Mouse (Mus musculus) forebrain, embryonic 10.5 days (tissue): ENCODE measurements around the gene 1700028K03Rik. TPM values are rescaled to one million over a fixed set of nuclear protein-coding genes. Genes with fewer than 3 reads are reported as not detected.
A peak's percentile ranks its signal among the peaks of the same experiment; 100 is the strongest.

ENCODE experiments used
- DNase-seq: peaks from one replicate; pipeline ENCODE4 v3.0.0-alpha.2; 2017; ENCODE audit warnings: low spot score; ENCODE audit errors: extremely low spot score
- H3K27ac ChIP-seq: fragments of 300-500 bp; sonication (generic); 2 replicates; pipeline ENCODE4 v1.5.1; 2016; ENCODE audit warnings: mild to moderate bottlenecking
- H3K27me3 ChIP-seq: fragments of 300-500 bp; sonication (generic); 2 replicates; pipeline ENCODE4 v1.6.1; 2016; ENCODE audit warnings: mild to moderate bottlenecking; ENCODE audit not compliant: poor library complexity, severe bottlenecking
- H3K36me3 ChIP-seq: fragments of 300-500 bp; sonication (generic); replicated peaks from 2 replicates; pipeline ENCODE4 v1.6.1; 2016; ENCODE audit warnings: mild to moderate bottlenecking, moderate library complexity
- H3K4me1 ChIP-seq: fragments of 300-500 bp; sonication (generic); 2 replicates; pipeline ENCODE4 v1.6.1; 2016
- H3K4me3 ChIP-seq: fragments of 300-500 bp; sonication (generic); 2 replicates; pipeline ENCODE4 v1.5.1; 2016; ENCODE audit warnings: mild to moderate bottlenecking, moderate library complexity
- H3K9me3 ChIP-seq: fragments of 300-500 bp; sonication (generic); 2 replicates; pipeline ENCODE4 v1.6.1; 2016; ENCODE audit warnings: mild to moderate bottlenecking, moderate library complexity
- WGBS: fragments of 180-500 bp; shearing (Covaris S2); methylation state at CpG from one replicate; pipeline ENCODE4 v1.1.7; 2016; 5-methylcytosine and 5-hydroxymethylcytosine counted together
- polyA plus RNA-seq: library from polyadenylated mRNA; unstranded; fragments of >200 nt; fragmentation: Nextera tagmentation; extraction: Ambion mirVana; gene quantifications from 2 replicates; pipeline ENCODE4 v1.2.1, GENCODE M21; 2016

The 1700028K03Rik gene
- 0.07 and 0.16 TPM in 2 replicates for polyA plus RNA-seq

DNA sequence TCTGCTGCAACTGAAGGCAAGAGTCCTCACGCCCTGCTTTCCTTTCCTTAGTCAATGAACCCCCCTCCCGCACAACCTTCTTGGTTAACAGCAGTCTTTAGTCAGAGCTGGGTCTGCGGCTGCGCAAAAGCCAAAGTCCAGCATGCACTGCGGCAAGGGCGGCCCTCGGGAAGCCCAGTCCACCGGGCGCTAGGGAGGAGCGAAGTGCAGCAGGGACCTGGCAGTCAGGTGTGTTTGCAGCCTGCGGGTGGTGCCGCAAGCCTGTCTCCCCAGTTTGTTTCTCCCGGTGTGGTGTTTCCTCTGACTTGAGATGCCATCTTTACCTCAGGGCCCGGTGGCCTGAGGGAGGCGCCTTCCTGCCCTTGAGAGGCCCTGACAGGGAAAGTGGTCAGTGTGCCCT lies at the start of gene 1700028K03Rik:
Gene 1700028K03Rik (plus strand): TSS at position 129 of the 400 bp plus-strand sequence.
- H3K9me3 ChIP-seq: no peaks in the 10 kb centered on the region
- no peak within 1 kb of the TSS for H3K4me3 ChIP-seq
- 72% methylated on average over 15 of the region's 15 CpGs for WGBS
- H3K27me3 ChIP-seq: no peaks in the 10 kb centered on the region
- DNase-seq: no peak
- no peaks in the 10 kb centered on the region for H3K4me1 ChIP-seq
- no peak within 1 kb of the TSS for H3K27ac ChIP-seq
- H3K36me3 ChIP-seq: no peaks in the 10 kb centered on the region

DNA sequence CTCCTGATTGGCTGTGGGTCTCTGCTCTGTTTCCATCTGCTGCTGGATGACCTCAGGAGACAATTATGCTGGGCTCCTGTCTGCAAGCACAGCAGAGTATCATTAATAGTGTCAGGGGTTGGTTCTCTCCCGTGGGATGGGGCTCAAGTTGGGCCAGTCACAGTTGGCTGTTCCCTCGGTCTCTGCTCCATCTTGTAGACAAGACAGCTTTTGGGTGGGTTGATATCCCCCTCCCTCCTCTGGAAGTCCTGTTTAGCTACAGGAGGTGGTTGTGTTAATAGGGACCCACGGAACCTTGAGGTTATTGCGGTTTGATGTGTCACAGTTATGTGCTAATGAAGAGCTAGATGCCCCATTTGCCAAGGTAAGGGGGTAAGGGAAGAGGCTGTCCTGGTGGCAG lies 45.5 kb upstream of the 1700028K03Rik start:
- Histone ChIP-seq H3K27me3 (no peaks in the 10 kb centered on the region), H3K9me3 (no peaks in the 10 kb centered on the region), H3K36me3 (0 out of 2 replicates have a peak, but pooled peaks cover 3% of the 10 kb centered on the region), H3K27ac (no peak overlapping the region), H3K4me1 (no peaks in the 10 kb centered on the region), H3K4me3 (no peak overlapping the region)
- no peak for DNase-seq
- WGBS: 87% methylated on average over 4 of the region's 4 CpGs

DNA sequence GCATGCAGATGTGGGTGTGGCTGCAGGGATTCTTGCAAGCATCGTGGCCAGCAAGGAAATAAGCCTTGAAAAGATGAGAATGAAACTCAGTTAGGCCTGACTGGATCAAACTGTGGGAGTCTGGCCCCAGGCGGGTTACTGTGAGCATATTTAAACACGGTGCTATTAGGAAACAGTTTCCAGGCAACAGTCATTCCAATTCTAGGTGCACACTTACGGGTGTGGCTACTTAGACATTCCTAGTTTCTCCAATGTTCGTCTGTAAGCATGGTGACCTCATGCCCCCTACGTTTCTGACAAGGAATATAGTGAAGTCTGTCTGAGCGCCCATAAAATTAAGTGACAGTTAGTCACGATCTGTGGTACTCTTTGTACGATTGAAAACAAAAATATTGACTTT lies 43.5 kb upstream of the 1700028K03Rik start:
- H3K36me3 ChIP-seq: peaks cover 8% of the 10 kb centered on the region
- no peaks in the 10 kb centered on the region for H3K4me1 ChIP-seq
- H3K27me3 ChIP-seq: no peaks in the 10 kb centered on the region
- no peak overlapping the region for H3K4me3 ChIP-seq
- DNase-seq: no peak
- H3K9me3 ChIP-seq: no peaks in the 10 kb centered on the region
- no peak overlapping the region for H3K27ac ChIP-seq
- 89% methylated on average over 9 of the region's 9 CpGs for WGBS

DNA sequence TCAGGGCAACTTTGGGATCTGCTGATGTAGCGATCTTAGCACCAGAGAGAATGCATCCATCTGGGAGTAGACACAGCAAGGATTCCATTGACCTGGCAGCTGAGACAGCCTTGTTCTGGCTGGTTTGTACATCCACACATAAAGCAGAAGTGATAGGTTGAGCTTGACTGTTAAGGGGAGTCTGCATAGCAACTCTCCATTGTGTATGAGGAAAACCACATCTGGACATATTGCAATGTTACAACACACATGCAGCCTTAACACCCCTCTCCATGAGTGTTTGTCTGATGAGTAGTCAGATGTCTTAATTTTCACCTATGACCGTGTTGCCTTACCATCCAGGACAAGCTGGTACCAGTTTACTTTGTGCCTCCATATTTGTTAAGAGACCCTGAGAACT lies 42.0 kb upstream of the 1700028K03Rik start:
- Histone ChIP-seq H3K9me3 (no peaks in the 10 kb centered on the region), H3K4me1 (peaks cover 2% of the 10 kb centered on the region), H3K36me3 (peaks cover 8% of the 10 kb centered on the region), H3K27me3 (no peaks in the 10 kb centered on the region), H3K27ac (no peak overlapping the region), H3K4me3 (no peak overlapping the region)
- DNase-seq: no peak
- 93% methylated on average over 2 of the region's 2 CpGs for WGBS

DNA sequence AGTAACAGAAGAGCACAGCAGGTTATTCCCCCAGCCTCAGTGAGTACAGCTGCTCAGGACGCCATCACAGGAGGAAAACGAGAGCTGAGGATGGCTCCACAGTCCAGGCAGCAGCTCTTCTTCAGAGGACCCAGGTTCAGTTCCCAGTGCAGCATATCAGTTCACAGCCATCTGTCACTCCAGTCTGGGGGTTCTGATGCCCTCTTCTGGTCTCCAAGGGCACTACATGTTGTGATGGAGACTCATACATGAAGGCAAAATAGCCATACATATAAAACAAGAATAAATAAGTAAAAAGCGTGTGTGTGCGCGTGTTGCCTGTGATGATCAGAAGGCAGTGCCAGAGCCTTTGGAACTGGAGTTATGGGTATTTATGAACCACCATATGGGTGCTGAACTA lies 39.8 kb upstream of the 1700028K03Rik start:
- peaks cover 8% of the 10 kb centered on the region for H3K36me3 ChIP-seq
- DNase-seq: no peak
- H3K4me3 ChIP-seq: no peak overlapping the region
- H3K27ac ChIP-seq: no peak overlapping the region
- H3K27me3 ChIP-seq: no peaks in the 10 kb centered on the region
- H3K9me3 ChIP-seq: no peaks in the 10 kb centered on the region
- peaks cover 20% of the 10 kb centered on the region for H3K4me1 ChIP-seq
- 96% methylated on average over 5 of the region's 5 CpGs for WGBS

DNA sequence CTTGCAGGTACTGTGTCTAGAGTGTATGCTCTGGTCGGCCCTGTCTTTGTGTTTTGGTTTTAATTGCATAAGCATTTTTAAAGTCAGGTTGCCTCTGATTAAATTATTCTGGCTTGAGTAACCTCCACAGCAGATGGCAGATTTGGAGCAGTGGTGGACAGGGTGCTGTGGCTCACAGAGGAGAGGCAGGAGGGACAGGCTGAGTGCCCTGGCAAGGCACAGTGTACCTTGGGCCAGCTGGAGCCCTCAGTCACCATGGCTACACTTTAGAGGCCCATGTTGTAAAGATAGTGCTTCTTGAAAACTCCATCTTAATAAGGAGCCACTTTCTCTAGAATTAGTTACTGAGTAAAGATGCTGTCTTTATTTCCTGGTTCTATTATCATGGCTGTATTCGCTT lies 38.5 kb upstream of the 1700028K03Rik start:
- Histone ChIP-seq H3K27ac (no peak overlapping the region; the same call in 1 of the 2 replicates), H3K27me3 (no peaks in the 10 kb centered on the region), H3K36me3 (peaks cover 8% of the 10 kb centered on the region), H3K4me1 (peaks cover 20% of the 10 kb centered on the region), H3K4me3 (no peak overlapping the region), H3K9me3 (no peaks in the 10 kb centered on the region)
- 92% methylated on average over 2 of the region's 2 CpGs for WGBS
- no peak for DNase-seq

DNA sequence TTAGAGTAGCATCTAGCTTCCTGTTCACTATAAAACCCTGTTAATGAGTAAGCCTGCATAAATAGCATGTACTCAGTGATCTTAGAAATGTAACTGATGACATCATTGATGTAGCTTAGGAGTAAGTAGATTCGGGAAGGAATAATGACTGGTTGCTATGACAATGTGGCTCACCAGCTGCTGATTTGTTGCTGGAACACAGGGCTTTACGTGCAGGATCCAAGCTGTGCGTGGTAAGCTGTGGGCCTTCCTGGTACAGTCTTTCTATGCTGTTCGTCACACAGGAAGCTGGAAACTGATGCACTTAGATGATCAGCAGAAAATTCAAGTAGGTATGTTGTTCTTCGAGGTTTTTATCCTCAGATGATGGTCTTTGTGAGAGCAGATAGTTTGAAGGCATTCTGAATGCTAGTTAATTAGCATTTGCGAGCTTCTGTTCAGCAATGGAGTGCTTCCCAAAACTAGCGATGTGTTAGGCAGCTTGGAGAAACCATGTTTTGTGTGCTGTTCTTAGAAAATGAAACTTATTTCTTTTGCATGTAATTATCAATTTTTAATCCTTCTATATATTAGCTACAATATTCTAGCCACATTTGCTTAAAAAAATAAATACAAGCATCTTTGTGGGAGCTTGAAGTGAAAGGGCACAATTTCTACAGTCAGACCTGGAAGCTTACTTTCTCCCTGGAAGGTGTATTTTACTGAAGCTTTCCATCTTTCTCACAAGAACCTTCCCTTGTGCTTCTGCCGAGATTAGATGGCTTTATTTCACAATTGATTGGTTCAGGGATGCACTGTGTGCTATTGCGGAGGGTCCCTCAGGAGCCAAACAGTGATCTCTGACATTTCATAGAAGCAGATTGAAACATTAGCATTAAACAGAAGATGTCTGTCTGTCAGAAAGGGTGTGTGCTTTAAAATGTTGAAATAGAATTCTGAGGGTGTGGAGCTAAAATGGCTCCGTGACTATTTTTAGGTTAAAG lies 36.7 kb upstream of the 1700028K03Rik start:
- Histone ChIP-seq H3K36me3 (peaks cover 5% of the 10 kb centered on the region), H3K4me1 (peaks cover 20% of the 10 kb centered on the region), H3K4me3 (peak overlapping the region; percentile 31; the same call in 1 of the 2 replicates), H3K9me3 (no peaks in the 10 kb centered on the region), H3K27ac (peak overlapping the region; percentile 72), H3K27me3 (no peaks in the 10 kb centered on the region)
- peak; percentile 49 for DNase-seq
- 59% methylated on average over 10 of the region's 10 CpGs for WGBS

DNA sequence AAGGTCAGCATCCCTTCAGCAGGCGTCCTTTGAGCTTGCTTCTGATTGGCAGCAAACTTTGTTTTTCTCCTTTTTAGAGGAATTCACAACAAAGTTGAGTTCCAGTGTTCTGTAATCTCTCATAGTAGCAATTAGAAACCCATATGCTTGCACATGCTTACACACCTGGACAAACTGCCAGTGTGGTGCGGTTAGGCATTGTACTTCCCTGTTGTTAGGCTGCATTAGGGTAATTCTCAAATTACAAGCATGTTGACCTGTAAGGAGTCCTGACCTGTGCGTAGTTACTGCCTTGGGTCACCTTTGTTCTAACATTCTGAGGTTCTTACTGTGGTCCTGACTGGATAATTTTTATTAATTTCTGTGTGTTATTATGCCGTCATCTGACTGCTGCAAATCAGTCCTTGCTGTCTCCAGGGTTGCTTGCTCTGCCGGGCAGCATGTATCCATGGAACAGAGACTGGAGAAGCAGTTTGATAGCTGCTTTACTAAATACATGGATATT lies 35.7 kb upstream of the 1700028K03Rik start:
- Histone ChIP-seq H3K36me3 (peaks cover 9% of the 10 kb centered on the region), H3K27ac (no peak overlapping the region), H3K4me1 (peaks cover 20% of the 10 kb centered on the region), H3K4me3 (no peak overlapping the region), H3K27me3 (no peaks in the 10 kb centered on the region), H3K9me3 (no peaks in the 10 kb centered on the region)
- DNase-seq: no peak
- 68% methylated on average over 5 of the region's 5 CpGs for WGBS

DNA sequence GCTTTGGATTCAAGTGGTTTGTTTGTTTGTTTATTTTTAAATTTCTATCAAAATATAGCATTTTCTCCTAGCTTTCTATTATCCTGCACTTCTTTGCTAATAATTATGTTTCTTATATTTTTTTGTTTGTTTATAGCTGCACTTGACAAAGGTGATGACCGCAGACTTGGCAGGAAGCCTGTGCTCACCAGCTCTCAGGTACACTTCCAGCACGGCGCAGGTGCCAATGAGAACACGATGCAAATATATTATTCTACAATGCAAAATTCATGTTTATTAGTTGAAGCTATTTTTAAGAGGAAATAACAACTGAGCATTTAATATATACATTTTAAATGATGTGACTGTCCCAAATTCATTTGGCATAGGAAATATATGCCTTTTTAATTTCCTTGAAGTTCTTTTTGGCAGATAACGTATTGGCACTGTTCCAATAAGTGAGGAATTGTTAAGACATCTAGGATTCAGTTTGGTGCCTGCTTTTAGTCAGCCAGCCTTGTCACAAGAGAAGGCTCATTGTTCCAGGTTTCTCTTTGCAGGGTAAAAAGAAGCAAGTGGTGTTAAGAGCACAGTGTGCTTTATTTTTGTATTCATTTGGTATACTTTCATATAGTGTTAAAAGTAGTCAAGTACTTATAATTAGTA lies 34.5 kb upstream of the 1700028K03Rik start:
- H3K36me3 ChIP-seq: peaks cover 8% of the 10 kb centered on the region; the same call in 1 of the 2 replicates
- no peaks in the 10 kb centered on the region for H3K27me3 ChIP-seq
- WGBS: 90% methylated on average over 5 of the region's 5 CpGs
- peaks cover 20% of the 10 kb centered on the region for H3K4me1 ChIP-seq
- no peak overlapping the region for H3K4me3 ChIP-seq
- H3K9me3 ChIP-seq: no peaks in the 10 kb centered on the region
- no peak overlapping the region for H3K27ac ChIP-seq
- DNase-seq: no peak

DNA sequence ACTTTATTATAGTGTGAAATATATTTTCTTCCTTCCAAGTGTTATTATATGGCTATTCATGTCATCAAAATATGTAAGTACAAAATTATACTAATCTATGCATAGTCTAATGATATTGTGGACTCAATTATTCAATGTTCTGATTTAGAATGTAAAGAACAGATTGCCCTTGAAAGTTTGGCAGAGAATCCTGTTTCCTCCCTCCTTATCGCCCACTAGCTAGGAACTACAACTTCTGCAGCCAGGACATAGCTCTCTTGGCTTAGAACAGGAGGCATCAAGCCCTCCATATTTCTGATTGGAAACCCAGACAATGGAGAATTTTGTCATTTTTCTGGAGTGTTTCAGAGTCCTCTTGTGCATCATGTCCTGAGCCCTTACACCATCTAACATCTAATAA lies 33.8 kb upstream of the 1700028K03Rik start:
- H3K9me3 ChIP-seq: no peaks in the 10 kb centered on the region
- peaks cover 13% of the 10 kb centered on the region; the same call in 1 of the 2 replicates for H3K36me3 ChIP-seq
- H3K27ac ChIP-seq: no peak overlapping the region
- no peak overlapping the region for H3K4me3 ChIP-seq
- H3K4me1 ChIP-seq: peaks cover 20% of the 10 kb centered on the region
- 89% methylated on average over 1 of the region's 1 CpGs for WGBS
- no peaks in the 10 kb centered on the region for H3K27me3 ChIP-seq
- DNase-seq: no peak

DNA sequence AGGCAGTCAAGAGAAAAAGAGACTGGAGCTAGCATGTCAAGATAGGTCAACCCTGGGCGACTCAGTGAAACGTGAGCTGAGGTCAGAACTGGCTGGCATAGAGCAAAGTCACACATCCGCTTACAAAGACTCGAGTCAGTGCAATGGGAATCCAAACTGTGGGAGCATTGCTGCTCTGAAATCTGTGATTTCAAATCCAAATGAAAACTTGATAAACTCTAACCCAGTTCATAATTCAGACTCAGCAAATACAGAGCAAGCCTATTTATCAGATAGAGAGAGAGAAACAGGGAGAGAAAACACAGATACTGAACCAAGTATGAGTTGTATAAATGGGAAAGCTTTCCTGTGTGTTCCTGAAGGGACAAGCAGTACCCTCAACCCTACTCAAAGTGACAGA lies 27.2 kb upstream of the 1700028K03Rik start, which contains the start of gene Gm42669:
Gene Gm42669 (plus strand): TSS at position 301 of the 400 bp plus-strand sequence.
- whole genome bisulfite sequencing: 85% methylated on average over 4 of the region's 4 CpGs
- H3K4me3 ChIP-seq: no peak within 1 kb of the TSS
- DNase-seq: no peak

DNA sequence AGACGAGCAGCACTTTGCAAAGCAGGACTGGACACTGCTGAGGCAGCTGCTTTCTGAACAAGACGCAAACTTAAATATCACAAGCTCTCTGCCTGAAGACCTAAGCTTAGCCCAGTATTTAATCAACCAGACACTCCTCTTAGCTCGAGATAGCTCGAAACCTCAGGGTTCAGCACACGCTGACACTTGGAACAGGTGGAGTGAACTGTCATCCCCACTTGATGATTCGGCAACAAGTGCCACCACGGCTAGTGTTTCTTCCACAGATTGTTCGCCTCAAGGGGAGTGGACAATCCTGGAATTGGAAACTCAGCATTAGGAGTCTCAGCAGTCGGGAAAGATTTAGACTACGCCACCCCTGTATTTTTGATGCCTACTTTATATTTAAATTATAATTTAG lies 24.0 kb upstream of the 1700028K03Rik start:
- no peaks in the 10 kb centered on the region for H3K4me1 ChIP-seq
- no peak for DNase-seq
- H3K9me3 ChIP-seq: no peaks in the 10 kb centered on the region
- H3K4me3 ChIP-seq: no peak overlapping the region
- no peaks in the 10 kb centered on the region for H3K27me3 ChIP-seq
- H3K36me3 ChIP-seq: peaks cover 8% of the 10 kb centered on the region; the same call in 1 of the 2 replicates
- 92% methylated on average over 10 of the region's 10 CpGs for WGBS
- H3K27ac ChIP-seq: no peak overlapping the region

More for the DNA sequence above, 27.2 kb upstream of the 1700028K03Rik start, which contains the start of gene Gm42669:
- H3K9me3 ChIP-seq: no peaks in the 10 kb centered on the region
- peaks cover 21% of the 10 kb centered on the region; the same call in 1 of the 2 replicates for H3K36me3 ChIP-seq
- no peak within 1 kb of the TSS for H3K27ac ChIP-seq
- H3K27me3 ChIP-seq: no peaks in the 10 kb centered on the region
- H3K4me1 ChIP-seq: no peaks in the 10 kb centered on the region
